Mouse (Mus musculus) E14TG2a.4 (cell line): ENCODE measurements around the gene Lgi1.

Experiments used
- H3K27me3 ChIP-seq: 2 replicates; pipeline ENCODE4 v1.6.1; 2014; ENCODE audit warnings: low read length, control low read depth; ENCODE audit not compliant: insufficient read depth
- H3K36me3 ChIP-seq: 2 replicates; pipeline ENCODE4 v1.6.1; 2014; ENCODE audit warnings: low read length, control low read depth; ENCODE audit not compliant: insufficient read depth
- H3K4me1 ChIP-seq: replicated peaks from 2 replicates; pipeline ENCODE4 v1.6.1; 2014; ENCODE audit warnings: low read depth, low read length, control low read depth
- H3K4me3 ChIP-seq: replicated peaks from 2 replicates; pipeline ENCODE4 v1.5.1; 2014; ENCODE audit warnings: mild to moderate bottlenecking, low read length
- H3K9me3 ChIP-seq: 2 replicates; pipeline ENCODE4 v1.6.1; 2014; ENCODE audit warnings: low read length, control low read depth
- CTCF ChIP-seq: conservative IDR thresholded peaks from 2 replicates; pipeline ENCODE4 v1.5.1; 2014; ENCODE audit warnings: low read length
- NANOG ChIP-seq: IDR thresholded peaks from 2 replicates; pipeline ENCODE4 v1.6.1; 2014; ENCODE audit warnings: borderline replicate concordance, low read length, mixed read lengths
- POU5F1 ChIP-seq: IDR thresholded peaks from 2 replicates; pipeline ENCODE4 v1.6.1; 2014; ENCODE audit warnings: low read length, borderline replicate concordance

Gene Lgi1

DNA sequence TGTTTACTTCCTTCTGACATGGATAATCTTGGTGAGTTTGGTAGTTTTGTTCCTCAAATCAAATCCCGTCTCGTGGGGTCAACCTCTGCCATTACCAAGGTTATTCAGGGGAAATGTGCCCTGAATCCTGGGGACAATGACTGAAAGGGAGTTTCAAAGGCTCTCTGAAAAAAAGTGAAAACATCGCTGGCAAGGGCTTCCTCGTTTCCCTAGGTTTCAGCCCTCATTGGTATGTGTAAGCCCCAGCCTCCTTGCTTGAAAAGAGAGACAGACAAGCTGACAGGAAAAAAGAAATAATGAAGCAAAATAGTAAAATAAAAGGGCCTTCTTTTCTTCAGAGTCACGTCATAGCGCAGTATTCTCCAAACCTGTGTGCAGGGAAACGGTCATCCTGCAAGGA lies 9.5 kb downstream of the Lgi1 start:
- H3K27me3 ChIP-seq = no peaks in the 10 kb centered on the region
- peaks cover 15% of the 10 kb centered on the region for H3K4me1 ChIP-seq
- H3K4me3 ChIP-seq = no peak overlapping the region
- H3K36me3 ChIP-seq = no peaks in the 10 kb centered on the region
- no peaks in the 10 kb centered on the region for H3K9me3 ChIP-seq
- TF ChIP-seq CTCF (no peak), NANOG (no peak), POU5F1 (no peak)

DNA sequence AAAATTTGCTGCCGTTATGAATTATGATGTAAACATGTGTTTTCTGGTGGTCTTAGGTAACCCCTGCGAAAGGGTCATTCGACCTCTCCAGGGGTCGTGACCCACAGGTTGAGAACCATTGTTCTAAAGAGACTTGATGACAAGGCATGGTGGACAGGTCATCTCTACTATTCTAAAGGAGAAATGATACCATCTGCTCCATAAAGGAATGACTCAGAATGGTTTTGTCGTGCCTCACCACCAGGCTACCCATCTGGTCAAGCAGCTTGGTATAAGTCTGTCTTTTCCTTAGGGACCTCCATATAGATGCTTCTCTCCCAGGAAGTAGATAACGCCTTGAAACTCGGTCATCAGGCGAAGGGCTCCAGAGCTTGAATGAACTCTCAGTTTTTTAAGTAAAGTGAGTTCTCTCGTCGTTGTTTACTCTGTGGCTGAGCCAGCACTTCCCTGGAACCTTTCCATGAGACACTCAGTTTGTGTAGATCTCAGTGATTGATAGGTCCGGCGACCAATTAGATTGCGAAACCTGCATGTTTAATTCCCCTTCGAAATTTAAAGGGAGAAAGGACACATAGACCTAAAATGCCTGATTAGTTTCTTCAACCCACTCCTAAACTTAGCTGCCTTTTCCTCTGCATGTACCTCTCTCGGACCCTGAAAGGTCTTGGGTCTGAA lies 10.5 kb downstream of the Lgi1 start:
- Histone ChIP-seq H3K36me3 (no peaks in the 10 kb centered on the region), H3K27me3 (no peaks in the 10 kb centered on the region), H3K4me1 (peaks cover 15% of the 10 kb centered on the region), H3K4me3 (no peak overlapping the region), H3K9me3 (no peaks in the 10 kb centered on the region)
- no peak for TF ChIP-seq NANOG
- TF ChIP-seq POU5F1 = no peak
- TF ChIP-seq CTCF = no peak

DNA sequence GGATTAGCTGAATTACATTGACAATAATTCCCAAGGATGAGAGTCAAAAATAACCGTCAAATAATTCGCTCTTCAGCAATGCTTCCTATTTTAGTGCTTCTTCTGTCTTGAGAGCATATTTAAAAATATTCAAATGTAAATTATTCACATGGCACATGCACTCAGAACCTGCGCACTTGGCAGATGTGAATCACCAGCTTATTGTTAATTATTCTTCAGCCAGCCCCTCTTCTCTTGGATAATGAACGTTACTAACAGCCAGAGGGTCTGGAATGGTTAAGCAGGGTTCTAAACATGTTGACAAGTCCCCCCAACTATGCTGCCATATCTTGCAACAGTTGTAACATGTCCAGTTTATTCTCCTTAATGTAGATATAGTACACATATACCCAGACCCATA lies 11.9 kb downstream of the Lgi1 start:
- 0 out of 2 replicates have a peak, but pooled peaks cover 2% of the 10 kb centered on the region for H3K27me3 ChIP-seq
- no peaks in the 10 kb centered on the region for H3K9me3 ChIP-seq
- TF ChIP-seq NANOG = no peak
- no peak overlapping the region for H3K4me3 ChIP-seq
- peaks cover 9% of the 10 kb centered on the region for H3K4me1 ChIP-seq
- no peaks in the 10 kb centered on the region for H3K36me3 ChIP-seq

- H3K4me3 ChIP-seq = no peak overlapping the region
- TF ChIP-seq CTCF = no peak
- TF ChIP-seq NANOG = no peak
- no peak for TF ChIP-seq POU5F1
- 0 out of 2 replicates have a peak, but pooled peaks cover 2% of the 10 kb centered on the region for H3K27me3 ChIP-seq
- no peaks in the 10 kb centered on the region for H3K36me3 ChIP-seq
- H3K9me3 ChIP-seq = no peaks in the 10 kb centered on the region
- no peaks in the 10 kb centered on the region; the same call in 1 of the 2 replicates for H3K4me1 ChIP-seq
These were observed 15.9 kb downstream of the Lgi1 start for GRCm38 (mm10) chr19:38280242-38280641.

DNA sequence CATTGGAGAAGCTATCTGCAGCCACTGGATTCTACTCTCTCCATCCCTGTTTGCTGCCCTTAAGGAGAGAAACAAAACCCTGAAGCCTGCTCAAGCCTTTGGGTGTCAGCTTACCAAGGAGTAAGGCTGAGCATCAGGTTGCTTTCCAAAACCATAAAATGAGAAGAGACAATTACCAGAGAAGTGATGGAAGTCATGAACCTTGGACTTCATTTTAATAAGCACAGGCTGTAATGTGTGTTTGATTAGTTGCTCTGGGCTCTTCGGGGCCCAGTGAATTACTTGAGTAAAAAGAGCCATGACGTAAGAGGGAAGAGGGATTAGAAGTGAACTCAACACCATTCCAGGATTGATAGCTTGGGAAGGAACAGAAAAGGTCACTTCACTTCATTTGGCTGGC lies 18.1 kb downstream of the Lgi1 start:
- TF ChIP-seq CTCF = no peak
- TF ChIP-seq POU5F1 = no peak
- no peak for TF ChIP-seq NANOG
- Histone ChIP-seq H3K4me3 (no peak overlapping the region), H3K9me3 (0 out of 2 replicates have a peak, but pooled peaks cover 3% of the 10 kb centered on the region), H3K36me3 (no peaks in the 10 kb centered on the region), H3K4me1 (no peaks in the 10 kb centered on the region), H3K27me3 (0 out of 2 replicates have a peak, but pooled peaks cover 2% of the 10 kb centered on the region)

DNA sequence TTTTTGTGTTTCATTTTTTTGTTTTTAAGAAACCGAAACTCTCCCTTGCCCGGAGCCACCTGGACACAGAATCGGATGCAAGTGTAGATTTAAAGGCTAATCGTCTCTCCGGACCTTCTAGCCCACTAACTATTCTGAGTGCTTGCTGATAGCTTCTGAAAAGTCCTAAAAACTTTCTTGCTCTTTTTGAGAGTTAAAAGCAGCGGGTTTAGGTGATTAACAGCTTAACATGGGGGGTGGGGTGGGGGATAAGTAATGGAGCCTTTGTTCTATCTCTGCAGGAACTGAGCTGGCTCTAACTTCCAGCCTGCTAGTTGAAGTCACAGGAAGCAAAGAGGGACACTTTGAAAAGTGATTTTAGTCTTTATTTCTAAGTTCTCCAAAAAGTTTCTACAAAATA lies 24.2 kb downstream of the Lgi1 start:
- Histone ChIP-seq H3K9me3 (0 out of 2 replicates have a peak, but pooled peaks cover 3% of the 10 kb centered on the region), H3K4me1 (peaks cover 10% of the 10 kb centered on the region), H3K4me3 (no peak overlapping the region), H3K36me3 (no peaks in the 10 kb centered on the region), H3K27me3 (no peaks in the 10 kb centered on the region)
- TF ChIP-seq NANOG (peak; percentile 84; the same call in 1 of the 2 replicates), CTCF (no peak)

DNA sequence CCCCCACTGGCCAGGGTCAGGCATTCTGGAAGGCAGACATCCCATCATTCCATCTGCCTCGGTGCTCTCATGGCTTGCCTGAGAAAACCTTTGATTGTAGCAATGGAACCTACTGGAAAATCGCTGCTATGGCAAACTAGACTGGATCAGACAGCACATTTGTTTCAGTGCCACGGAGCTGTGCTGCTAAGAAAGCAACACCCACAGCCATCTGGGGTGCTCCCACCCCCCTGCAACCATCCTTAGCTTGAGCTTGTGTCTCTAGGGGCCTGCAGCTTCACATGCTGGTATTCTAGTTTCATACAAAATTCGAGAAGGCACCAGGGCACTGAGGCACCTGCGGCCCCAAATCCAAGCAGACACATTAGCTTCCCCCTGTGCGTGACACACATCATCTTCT lies 27.1 kb downstream of the Lgi1 start:
- no peaks in the 10 kb centered on the region for H3K27me3 ChIP-seq
- 0 out of 2 replicates have a peak, but pooled peaks cover 1% of the 10 kb centered on the region for H3K9me3 ChIP-seq
- H3K36me3 ChIP-seq = no peaks in the 10 kb centered on the region
- TF ChIP-seq NANOG = no peak
- no peak for TF ChIP-seq CTCF
- TF ChIP-seq POU5F1 = no peak
- H3K4me1 ChIP-seq = peaks cover 10% of the 10 kb centered on the region
- no peak overlapping the region for H3K4me3 ChIP-seq

DNA sequence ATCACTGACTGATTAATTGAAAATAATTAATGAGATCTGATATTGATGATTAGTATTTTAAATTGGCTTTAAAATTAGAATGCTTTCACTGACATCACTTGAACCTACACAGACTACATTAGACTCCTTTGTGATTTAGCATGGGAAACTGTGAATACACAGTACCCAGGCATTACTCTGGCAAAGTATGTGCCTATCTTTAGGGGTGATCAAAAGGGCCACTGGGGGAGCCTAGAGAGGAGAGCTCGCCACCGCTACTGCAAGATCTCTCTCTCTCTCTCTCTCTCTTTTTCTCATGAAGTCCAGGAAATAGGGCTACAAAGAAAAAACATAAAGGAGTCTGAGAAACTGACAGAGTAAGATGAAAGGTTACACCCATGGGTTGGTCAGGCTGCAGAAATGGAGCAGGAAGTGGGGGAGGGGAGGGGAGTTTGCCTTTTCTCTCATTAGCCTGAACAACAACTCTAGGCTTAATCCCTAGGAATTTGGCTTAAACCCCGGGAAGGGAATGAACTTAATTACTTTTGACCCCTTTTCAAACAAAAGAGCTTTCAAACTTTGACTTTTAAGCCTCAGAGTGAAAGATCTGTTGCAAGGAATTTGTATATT lies 33.8 kb downstream of the Lgi1 start:
- no peaks in the 10 kb centered on the region for H3K27me3 ChIP-seq

GRCm38 (mm10) chr19:38308116-38308515 lies 43.8 kb downstream of the Lgi1 start:
- no peaks in the 10 kb centered on the region for H3K9me3 ChIP-seq
- H3K27me3 ChIP-seq = no peaks in the 10 kb centered on the region
- no peak overlapping the region for H3K4me3 ChIP-seq
- no peaks in the 10 kb centered on the region for H3K36me3 ChIP-seq
- H3K4me1 ChIP-seq = peaks cover 44% of the 10 kb centered on the region
- TF ChIP-seq NANOG = no peak
- no peak for TF ChIP-seq CTCF
- no peak for TF ChIP-seq POU5F1

More for the DNA sequence above, 33.8 kb downstream of the Lgi1 start:
- no peak overlapping the region; the same call in 1 of the 2 replicates for H3K4me3 ChIP-seq
- H3K36me3 ChIP-seq = no peaks in the 10 kb centered on the region
- no peaks in the 10 kb centered on the region for H3K9me3 ChIP-seq
- peaks cover 18% of the 10 kb centered on the region for H3K4me1 ChIP-seq
- no peak for TF ChIP-seq CTCF
- TF ChIP-seq NANOG = no peak
